Mouse (Mus musculus) T-helper 1 cell (primary cell): ENCODE results near the gene Patz1.

Experiments
- in situ Hi-C: fragments of 300-600 bp; cut with MboI, MseI; formaldehyde crosslinking; loops from one replicate; pipeline ENCODE4 v1.15.1; 2025; ENCODE audit warnings: high pct_unique_total_duplicates

The Patz1 gene

GRCm38 (mm10) chr11:3329891-3330451, 41.3 kb downstream of the Patz1 start, which contains the start of gene Pik3ip1:
TSS of gene Pik3ip1 (plus strand) at chr11:3330401.
- in situ Hi-C loops, result loop anchor here (5.0 kb wide), 1 partner anchor 38 kb away; no protein-coding TSS in a partner anchor

- in situ Hi-C loops, result loop anchor here (5.0 kb wide), 1 partner anchor 38 kb away; no protein-coding TSS in a partner anchor
Observed at GRCm38 (mm10) chr11:3330566-3330965, 41.9 kb downstream of the Patz1 start.

GRCm38 (mm10) chr11:3330991-3331750, 42.5 kb downstream of the Patz1 start:
- in situ Hi-C loops, result loop anchor here (5.0 kb wide), 1 partner anchor 39 kb away; no protein-coding TSS in a partner anchor

GRCm38 (mm10) chr11:3331756-3332642, 43.3 kb downstream of the Patz1 start:
- in situ Hi-C loops, result loop anchor here (5.0 kb wide), 1 partner anchor 40 kb away; no protein-coding TSS in a partner anchor

GRCm38 (mm10) chr11:3333111-3333695, 44.5 kb downstream of the Patz1 start:
- in situ Hi-C loops, result loop anchor here (5.0 kb wide), 1 partner anchor 41 kb away; no protein-coding TSS in a partner anchor

- in situ Hi-C loops, result loop anchor here (5.0 kb wide), 1 partner anchor 42 kb away; no protein-coding TSS in a partner anchor
Observed at GRCm38 (mm10) chr11:3334141-3334710, 45.6 kb downstream of the Patz1 start.

GRCm38 (mm10) chr11:3334711-3335316, 46.1 kb downstream of the Patz1 start:
- in situ Hi-C loops, result loop anchor here (5.0 kb wide), 2 partner anchors 43 to 312 kb away; partner anchors contain the start of gene Morc2a

GRCm38 (mm10) chr11:3335651-3336216, 47.1 kb downstream of the Patz1 start:
- in situ Hi-C loops, result loop anchor here (5.0 kb wide), 1 partner anchor 312 kb away; the partner anchor contains the start of gene Morc2a

GRCm38 (mm10) chr11:3336602-3337001, 47.9 kb downstream of the Patz1 start:
- in situ Hi-C loops, result loop anchor here (5.0 kb wide), 1 partner anchor 311 kb away; the partner anchor contains the start of gene Morc2a

GRCm38 (mm10) chr11:3337173-3337955, 48.7 kb downstream of the Patz1 start:
- in situ Hi-C loops, result loop anchor here (5.0 kb wide), 1 partner anchor 310 kb away; the partner anchor contains the start of gene Morc2a

- in situ Hi-C loops, result loop anchor here (5.0 kb wide), 1 partner anchor 309 kb away; the partner anchor contains the start of gene Morc2a
Observed at GRCm38 (mm10) chr11:3337961-3338360, 49.3 kb downstream of the Patz1 start.

- in situ Hi-C loops, result no loop called here
Observed at GRCm38 (mm10) chr11:3341476-3341875, 52.8 kb downstream of the Patz1 start.

GRCm38 (mm10) chr11:3344916-3345315, 56.2 kb downstream of the Patz1 start:
- in situ Hi-C loops, result loop anchor here (5.0 kb wide), 1 partner anchor 52 kb away; no protein-coding TSS in a partner anchor

GRCm38 (mm10) chr11:3346351-3346750, 57.7 kb downstream of the Patz1 start:
- in situ Hi-C loops, result loop anchor here (5.0 kb wide), 1 partner anchor 51 kb away; no protein-coding TSS in a partner anchor

- in situ Hi-C loops, result loop anchor here (5.0 kb wide), 1 partner anchor 50 kb away; no protein-coding TSS in a partner anchor
Observed at GRCm38 (mm10) chr11:3347091-3347834, 58.6 kb downstream of the Patz1 start.

- in situ Hi-C loops, result loop anchor here (5.0 kb wide), 1 partner anchor 49 kb away; no protein-coding TSS in a partner anchor
Observed at GRCm38 (mm10) chr11:3347835-3348195, 59.1 kb downstream of the Patz1 start.

- in situ Hi-C loops, result loop anchor here (5.0 kb wide), 1 partner anchor 49 kb away; no protein-coding TSS in a partner anchor
Observed at GRCm38 (mm10) chr11:3348576-3349342, 60.1 kb downstream of the Patz1 start.
